16 mouse cellular contexts compared by ENCODE assay signal in the genomic region with DNA sequence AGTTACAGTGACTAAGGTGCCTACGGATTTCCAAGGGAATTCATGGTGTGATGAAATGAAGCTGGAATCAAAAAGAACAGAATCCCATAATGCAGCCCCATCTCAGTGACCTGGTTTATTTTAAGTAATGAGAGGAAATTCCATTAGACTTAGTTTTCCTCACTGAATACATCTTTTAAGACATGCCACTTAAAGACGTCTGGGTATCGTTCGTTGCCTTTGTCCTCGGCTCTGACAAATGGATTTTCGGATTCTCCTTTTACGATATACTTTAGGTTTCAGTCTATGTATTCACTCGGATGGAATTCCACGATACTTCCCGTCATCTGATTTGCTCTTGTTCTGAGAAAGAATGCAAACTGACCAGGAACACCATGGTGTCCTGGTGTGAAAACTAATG. TPM values are rescaled to one million over a fixed set of nuclear protein-coding genes. Genes with fewer than 3 reads are reported as not detected.
DNase-seq lines count a peak whose midpoint lies in the region; ATAC-seq and TF ChIP-seq lines count a peak whose summit lies in the region.
"Had no signal": no experiment of that assay in that cellular context is flagged by ENCODE, and none has a peak within 500 bp of the region (broad histone marks: within the 10 kb centered on the region; RNA-seq: fewer than 3 reads in every experiment).

No protein-coding gene starts in this region.

- H3K4me2 ChIP-seq in hindbrain, embryonic 13.5 days = peak overlapping the region; percentile 81
- H3K4me2 ChIP-seq in forebrain, embryonic 11.5 days (ENCODE audit: low read depth, low read length, severe bottlenecking) = peak overlapping the region; percentile 0; the same call in 1 of the 2 replicates
- H3K4me2 ChIP-seq in myocyte (ENCODE audit: low read depth) = peak overlapping the region; percentile 83
- H3K4me2 ChIP-seq: limb, embryonic 15.5 days had no signal

- H3K4me3 ChIP-seq in hindbrain, embryonic 13.5 days = no peak overlapping the region
- no peak overlapping the region for H3K4me3 ChIP-seq in hindbrain, embryonic 10.5 days
- H3K4me3 ChIP-seq in forebrain, embryonic 11.5 days (ENCODE audit: low read depth, low read length) = no peak overlapping the region
- no peak overlapping the region for H3K4me3 ChIP-seq in myocyte
- H3K4me3 ChIP-seq: limb, embryonic 15.5 days had no signal

- H3ac ChIP-seq in myocyte (ENCODE audit: control insufficient read depth, insufficient read length) = no peak overlapping the region

- ATAC-seq in hindbrain, embryonic 13.5 days (ENCODE audit: low FRiP score) = no peak
- ATAC-seq in forebrain, embryonic 11.5 days (replicated peaks; ENCODE audit: low FRiP score) = no peak
- ATAC-seq: midbrain, embryonic 15.5 days; Patski had no signal

- no peak overlapping the region for H3K27ac ChIP-seq in hindbrain, embryonic 13.5 days
- H3K27ac ChIP-seq in hindbrain, embryonic 10.5 days = no peak overlapping the region
- no peak overlapping the region for H3K27ac ChIP-seq in forebrain, embryonic 11.5 days (ENCODE audit: low read depth, low read length)
- H3K27ac ChIP-seq: limb, embryonic 15.5 days; macrophage; midbrain, embryonic 15.5 days had no signal

- intact Hi-C loops in left cerebral cortex, postnatal 4 days (cut with DNase I) = loop anchor here (5.0 to 10.0 kb wide), 2 partner anchors 175 to 302 kb away; no protein-coding TSS in a partner anchor

- H3K9ac ChIP-seq in hindbrain, embryonic 13.5 days = no peak overlapping the region
- H3K9ac ChIP-seq in forebrain, embryonic 11.5 days (ENCODE audit: low read length) = no peak overlapping the region
- H3K9ac ChIP-seq: limb, embryonic 15.5 days; midbrain, embryonic 15.5 days had no signal

- peaks cover 72% of the 10 kb centered on the region for H3K79me2 ChIP-seq in myocyte (ENCODE audit: control insufficient read depth, insufficient read depth)

- peaks cover 3% of the 10 kb centered on the region; the same call in 1 of the 2 replicates for H3K36me3 ChIP-seq in hindbrain, embryonic 13.5 days
- H3K36me3 ChIP-seq in hindbrain, embryonic 10.5 days = 0 out of 2 replicates have a peak, but pooled peaks cover 4% of the 10 kb centered on the region
- H3K36me3 ChIP-seq in forebrain, embryonic 11.5 days (ENCODE audit: control insufficient read depth, insufficient read depth, low read length) = no peaks in the 10 kb centered on the region
- H3K36me3 ChIP-seq in myocyte (ENCODE audit: control insufficient read depth, insufficient read depth) = peaks cover 6% of the 10 kb centered on the region
- H3K36me3 ChIP-seq: midbrain, embryonic 15.5 days had no signal

- 41% methylated on average over 10 of the region's 10 CpGs for WGBS in hindbrain, embryonic 13.5 days
- 47% methylated on average over 10 of the region's 10 CpGs for WGBS in hindbrain, embryonic 10.5 days
- 19% methylated on average over 10 of the region's 10 CpGs for WGBS in forebrain, embryonic 11.5 days

- DNase-seq in hindbrain, embryonic 10.5 days (ENCODE audit: low spot score) = no peak
- DNase-seq in NIH3T3 (ENCODE audit: low read depth) = peak; percentile 54
- no peak for DNase-seq in forebrain, embryonic 11.5 days (ENCODE audit: low spot score)
- no peak for DNase-seq in left cerebral cortex, postnatal 4 days
- DNase-seq in layer of hippocampus, adult 18-20 months (ENCODE audit: low spot score in 2 of 2) = no peak
- DNase-seq: cerebellum, adult 8-10 months; kidney, adult 18-20 months; kidney, postnatal 25 days; lung, adult 2 months; thymus, postnatal 25 days had no signal

- no peak for TF ChIP-seq POLR2A in myocyte (IDR thresholded peaks at IDR 0.05; ENCODE audit: insufficient read length, low read depth)

- no peaks in the 10 kb centered on the region for H3K9me3 ChIP-seq in hindbrain, embryonic 13.5 days
- no peaks in the 10 kb centered on the region for H3K9me3 ChIP-seq in hindbrain, embryonic 10.5 days
- H3K9me3 ChIP-seq in forebrain, embryonic 11.5 days (ENCODE audit: control insufficient read depth, low read length) = no peaks in the 10 kb centered on the region; the same call in 1 of the 2 replicates
- H3K9me3 ChIP-seq: limb, embryonic 15.5 days; midbrain, embryonic 15.5 days had no signal

- H3K4me1 ChIP-seq in hindbrain, embryonic 13.5 days (replicated peaks) = peaks cover 11% of the 10 kb centered on the region; the same call in 1 of the 2 replicates
- peaks cover 16% of the 10 kb centered on the region for H3K4me1 ChIP-seq in hindbrain, embryonic 10.5 days (replicated peaks)
- no peaks in the 10 kb centered on the region; the same call in 1 of the 2 replicates for H3K4me1 ChIP-seq in forebrain, embryonic 11.5 days (replicated peaks; ENCODE audit: control insufficient read depth, insufficient read depth, low read length)
- H3K4me1 ChIP-seq: midbrain, embryonic 15.5 days had no signal

- 0 out of 2 replicates have a peak, but pooled peaks cover 3% of the 10 kb centered on the region for H3K27me3 ChIP-seq in hindbrain, embryonic 13.5 days
- H3K27me3 ChIP-seq in hindbrain, embryonic 10.5 days (ENCODE audit: insufficient read depth, poor library complexity, severe bottlenecking) = no peaks in the 10 kb centered on the region; the same call in 1 of the 2 replicates
- no peaks in the 10 kb centered on the region for H3K27me3 ChIP-seq in forebrain, embryonic 11.5 days (ENCODE audit: control insufficient read depth, insufficient read depth, low read length)
- no peaks in the 10 kb centered on the region for H3K27me3 ChIP-seq in myocyte (ENCODE audit: control insufficient read depth, insufficient read depth, insufficient read length)
- H3K27me3 ChIP-seq: limb, embryonic 15.5 days; midbrain, embryonic 15.5 days; Patski had no signal

TF ChIP-seq in myocyte, 11 proteins besides CTCF, POLR2A, EP300 and RAD21:
- TF ChIP-seq MYOG (IDR thresholded peaks at IDR 0.05; ENCODE audit: control insufficient read depth in 1 of 3, insufficient read depth in 1 of 3, insufficient read length in 2 of 3, low read depth in 2 of 3) (no peak), MAX (IDR thresholded peaks at IDR 0.05; ENCODE audit: low read depth) (no peak), USF1 (IDR thresholded peaks at IDR 0.05; ENCODE audit: low read depth) (no peak), MYOD1 (IDR thresholded peaks at IDR 0.05; ENCODE audit: control insufficient read depth in 1 of 3, insufficient read length in 2 of 3, low read depth in 2 of 3) (no peak), SRF (IDR thresholded peaks at IDR 0.05; ENCODE audit: control insufficient read depth, insufficient read length, low read depth) (no peak), E2F4 (IDR thresholded peaks at IDR 0.05; ENCODE audit: insufficient read depth) (no peak), TCF3 (IDR thresholded peaks at IDR 0.05; ENCODE audit: insufficient read length, low read depth) (no peak), REST (IDR thresholded peaks at IDR 0.05; ENCODE audit: insufficient read depth, insufficient read length) (no peak), TCF12 (IDR thresholded peaks at IDR 0.05; ENCODE audit: insufficient read depth, poor library complexity, severe bottlenecking) (no peak), POLR2AphosphoS2 (IDR thresholded peaks at IDR 0.05; ENCODE audit: insufficient read length, low read depth) (no peak), CEBPB (IDR thresholded peaks at IDR 0.05; ENCODE audit: insufficient read depth, poor library complexity, severe bottlenecking) (no peak)

RNA-seq across cellular contexts. Expression of gene Camk2d, which starts 3.8 kb away (rescaled TPM):
- 43.1 and 44.8 TPM in 2 replicates for polyA plus RNA-seq in hindbrain, embryonic 13.5 days (2015; fragmentation: Nextera tagmentation; extraction: Ambion mirVana)
- 11.4 and 11.9 TPM in 2 replicates for polyA plus RNA-seq in hindbrain, embryonic 10.5 days (2016; fragmentation: Nextera tagmentation; extraction: Ambion mirVana)
- 15.4 and 16.5 TPM in 2 replicates for polyA plus RNA-seq in forebrain, embryonic 11.5 days (2014; fragmentation: Nextera tagmentation; extraction: Ambion mirVana)
- 22.1 TPM for polyA plus RNA-seq in myocyte (2012; fragmentation: generic; extraction: Trizol)
- 10 to 100 TPM; 74.5 to 96.9 TPM for total RNA-seq in left cerebral cortex, postnatal 4 days (2021)
- total RNA-seq in layer of hippocampus, adult 18-20 months (2021) = 10 to 100 TPM; 42.6 to 48.9 TPM

Comparison
In these comparisons a context has a peak if more than half of its experiments do, and no peak if none do; other contexts are left out.
1. H3K4me2 ChIP-seq: peak in every context shown above with its lines; median percentile 83 in myocyte; 81 in hindbrain, embryonic 13.5 days; 0 in forebrain, embryonic 11.5 days.